Mouse (Mus musculus): Measurements from ENCODE around the gene Asb2.

DNA sequence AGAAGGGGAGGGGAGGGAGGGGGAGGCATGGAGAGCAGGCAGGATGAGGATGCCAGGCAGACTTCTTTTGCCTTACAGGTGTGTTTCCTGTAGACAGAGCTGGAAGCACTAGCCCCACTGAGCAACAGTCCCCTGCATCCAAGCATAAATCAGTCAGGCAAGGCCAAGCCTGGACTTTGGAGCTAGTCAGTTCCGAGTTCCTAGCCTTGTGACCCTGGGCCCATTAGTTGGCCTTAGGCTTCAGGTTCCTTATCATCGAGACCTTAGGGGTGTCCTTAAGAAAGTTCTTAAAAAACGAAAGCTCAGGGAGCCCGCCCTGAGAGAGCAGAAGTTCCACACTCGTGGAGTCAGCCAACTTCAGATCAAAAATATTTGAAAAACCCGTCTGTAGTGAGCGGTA lies 10.9 kb downstream of the Asb2 start:
- TF ChIP-seq POLR2AphosphoS5 (IDR thresholded peaks at IDR 0.05; ENCODE audit: insufficient replicate concordance, low read depth, low read length) (no peak), CTCF (IDR thresholded peaks at IDR 0.05; ENCODE audit: low read depth, low read length) (no peak), GATA1 (IDR thresholded peaks at IDR 0.05; ENCODE audit: borderline replicate concordance, low read length) (no peak)

Measured in G1E (cell line).